Mouse (Mus musculus) embryonic facial prominence, embryonic 10.5 days (tissue): ENCODE measurements around the gene Kif26a. TPM values are rescaled to one million over a fixed set of nuclear protein-coding genes. Genes with fewer than 3 reads are reported as not detected.

ENCODE experiments used
- DNase-seq: peaks from one replicate; pipeline ENCODE4 v3.0.0-alpha.2; 2017; ENCODE audit warnings: low spot score
- H3K27ac ChIP-seq: fragments of 300-500 bp; sonication (generic); replicated peaks from 2 replicates; pipeline ENCODE4 v1.5.1; 2016; ENCODE audit warnings: mild to moderate bottlenecking
- H3K27me3 ChIP-seq: fragments of 300-500 bp; sonication (generic); replicated peaks from 2 replicates; pipeline ENCODE4 v1.6.1; 2016; ENCODE audit warnings: low read depth, mild to moderate bottlenecking; ENCODE audit not compliant: poor library complexity, severe bottlenecking
- H3K36me3 ChIP-seq: fragments of 300-500 bp; sonication (generic); replicated peaks from 2 replicates; pipeline ENCODE4 v1.6.1; 2016; ENCODE audit warnings: mild to moderate bottlenecking, moderate library complexity
- H3K4me1 ChIP-seq: fragments of 300-500 bp; sonication (generic); 2 replicates; pipeline ENCODE4 v1.6.1; 2016
- H3K4me3 ChIP-seq: fragments of 300-500 bp; sonication (generic); 2 replicates; pipeline ENCODE4 v1.5.1; 2016; ENCODE audit warnings: mild to moderate bottlenecking, moderate library complexity
- H3K9me3 ChIP-seq: fragments of 300-500 bp; sonication (generic); 2 replicates; pipeline ENCODE4 v1.6.1; 2016; ENCODE audit warnings: mild to moderate bottlenecking
- WGBS: fragments of 180-500 bp; shearing (Covaris S2); methylation state at CpG from one replicate; pipeline ENCODE4 v1.1.7; 2016; 5-methylcytosine and 5-hydroxymethylcytosine counted together
- polyA plus RNA-seq: library from polyadenylated mRNA; unstranded; fragments of >200 nt; fragmentation: Nextera tagmentation; extraction: Ambion mirVana; gene quantifications from 2 replicates; pipeline ENCODE4 v1.2.1, GENCODE M21; 2016

Gene Kif26a
- polyA plus RNA-seq, 1 experiment from 2014 or later, result 3.3 TPM

DNA sequence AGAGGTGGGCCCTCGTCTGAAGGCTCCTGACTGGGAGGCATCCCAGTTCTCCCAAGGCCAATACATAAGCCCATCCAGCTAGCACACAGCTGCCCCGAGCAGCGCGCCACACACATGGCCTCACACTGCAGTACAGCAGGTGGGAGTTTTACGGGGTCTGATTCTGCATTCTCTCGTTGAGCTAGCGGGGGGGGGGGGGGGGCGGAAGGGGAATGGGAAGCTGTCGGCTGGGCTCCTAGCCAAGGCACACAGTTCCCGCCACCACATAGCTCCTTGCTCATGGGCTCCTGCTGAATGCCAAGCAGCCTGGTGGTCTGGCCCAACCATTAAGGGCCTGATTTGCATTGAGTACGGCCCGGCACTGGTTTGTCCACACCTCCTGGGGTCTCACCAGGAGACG, 64.6 kb downstream of the Kif26a start:
- 74% methylated on average over 13 of the region's 13 CpGs for WGBS
- Histone ChIP-seq H3K27ac (no peak overlapping the region; the same call in 1 of the 2 replicates), H3K4me1 (peaks cover 50% of the 10 kb centered on the region), H3K9me3 (no peaks in the 10 kb centered on the region), H3K36me3 (no peaks in the 10 kb centered on the region), H3K4me3 (no peak overlapping the region), H3K27me3 (peaks cover 25% of the 10 kb centered on the region)
- no peak for DNase-seq

DNA sequence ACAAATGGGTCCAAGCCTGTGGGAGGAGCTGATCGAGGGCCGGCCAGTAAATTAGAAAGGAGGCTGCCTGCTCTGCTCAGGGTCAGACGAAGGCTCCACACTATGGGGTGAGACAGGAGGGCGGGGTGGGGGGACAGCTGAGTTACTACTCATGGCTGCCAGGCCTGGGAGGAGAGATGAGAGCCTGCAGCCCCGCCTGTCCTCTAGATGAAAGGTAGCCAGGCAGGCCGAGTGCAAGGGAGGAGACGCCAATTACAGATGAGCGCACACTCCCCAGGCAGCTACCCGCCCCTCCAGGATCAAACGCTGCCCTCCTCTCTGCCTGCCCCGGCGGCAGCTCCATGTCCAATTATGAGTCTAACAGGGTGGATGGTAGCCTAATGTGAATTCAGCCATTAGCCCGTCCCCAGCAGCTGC, 68.4 kb downstream of the Kif26a start:
- 23% methylated on average over 13 of the region's 13 CpGs for WGBS
- Histone ChIP-seq H3K4me1 (peaks cover 55% of the 10 kb centered on the region), H3K4me3 (no peak overlapping the region), H3K36me3 (no peaks in the 10 kb centered on the region), H3K9me3 (no peaks in the 10 kb centered on the region), H3K27me3 (peaks cover 41% of the 10 kb centered on the region), H3K27ac (peak overlapping the region; percentile 31)
- DNase-seq, result peak; percentile 35

DNA sequence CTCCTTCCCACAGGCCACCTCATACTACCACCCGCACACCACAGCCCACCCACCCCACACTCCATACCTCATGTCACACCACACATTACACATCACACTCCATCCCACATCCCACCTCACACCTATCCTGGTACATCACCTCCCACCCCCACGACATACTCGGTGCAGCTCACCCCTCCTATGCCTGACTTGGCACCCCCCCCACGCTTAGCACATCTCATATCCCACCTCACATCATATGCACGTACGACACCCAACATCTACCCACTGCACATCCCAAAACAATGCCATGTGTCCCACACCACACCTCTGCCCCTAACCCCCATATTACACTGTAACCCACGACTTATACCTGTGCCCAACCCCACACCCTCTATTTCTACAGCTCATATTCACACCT, 69.5 kb downstream of the Kif26a start:
- peaks cover 48% of the 10 kb centered on the region for H3K4me1 ChIP-seq
- DNase-seq, result no peak
- no peaks in the 10 kb centered on the region for H3K9me3 ChIP-seq
- H3K27ac ChIP-seq, result no peak overlapping the region
- H3K4me3 ChIP-seq, result no peak overlapping the region
- peaks cover 36% of the 10 kb centered on the region for H3K27me3 ChIP-seq
- WGBS, result 88% methylated on average over 7 of the region's 7 CpGs
- H3K36me3 ChIP-seq, result no peaks in the 10 kb centered on the region

DNA sequence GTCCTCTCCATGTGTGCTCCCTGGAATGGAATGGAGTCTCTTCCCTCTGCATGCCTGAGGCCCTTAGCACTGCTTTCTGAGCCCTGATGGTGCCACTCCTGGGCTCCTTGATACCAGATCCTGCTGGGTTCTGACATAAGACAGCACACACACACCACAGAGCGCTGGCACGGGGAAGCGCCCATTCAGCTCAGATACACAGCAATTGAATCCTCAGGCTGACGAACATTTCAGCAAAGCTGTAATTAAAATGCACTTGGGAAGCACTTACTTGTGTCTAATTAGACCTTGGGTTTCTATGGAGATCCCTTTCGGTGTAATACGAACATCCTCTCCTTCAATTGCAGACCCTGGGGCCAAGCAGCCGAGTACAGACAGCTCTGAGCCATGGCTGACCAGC, 71.0 kb downstream of the Kif26a start:
- Histone ChIP-seq H3K27me3 (peaks cover 30% of the 10 kb centered on the region), H3K4me1 (peaks cover 59% of the 10 kb centered on the region), H3K36me3 (no peaks in the 10 kb centered on the region), H3K9me3 (no peaks in the 10 kb centered on the region), H3K4me3 (no peak overlapping the region), H3K27ac (peak overlapping the region; percentile 8; the same call in 1 of the 2 replicates)
- no peak for DNase-seq
- 53% methylated on average over 7 of the region's 7 CpGs for WGBS

DNA sequence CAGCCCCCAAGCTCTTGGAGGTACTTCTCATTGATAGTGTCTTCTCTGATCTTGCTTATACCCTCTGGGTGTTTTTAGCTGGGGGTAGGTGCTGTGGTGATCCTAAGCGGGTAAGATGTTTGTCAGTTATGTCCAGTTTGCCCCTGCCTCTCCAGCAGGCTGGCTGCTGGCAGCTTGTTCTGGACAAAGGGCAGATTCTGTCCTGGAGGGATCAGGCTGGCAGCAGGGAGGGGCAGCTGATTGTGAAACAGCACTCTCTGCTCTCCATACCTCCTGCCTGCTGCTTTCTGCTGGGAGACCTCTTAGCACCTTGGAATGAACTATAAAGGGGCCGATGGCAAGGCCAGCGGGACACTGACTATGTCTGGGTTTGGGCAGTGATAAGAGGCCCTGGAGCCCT, 71.7 kb downstream of the Kif26a start:
- no peak for DNase-seq
- H3K36me3 ChIP-seq, result no peaks in the 10 kb centered on the region
- WGBS, result 79% methylated on average over 3 of the region's 3 CpGs
- peak overlapping the region; percentile 8 for H3K27ac ChIP-seq
- H3K27me3 ChIP-seq, result peaks cover 27% of the 10 kb centered on the region; the same call in 1 of the 2 replicates
- H3K4me1 ChIP-seq, result peaks cover 66% of the 10 kb centered on the region
- no peaks in the 10 kb centered on the region for H3K9me3 ChIP-seq
- H3K4me3 ChIP-seq, result no peak overlapping the region

DNA sequence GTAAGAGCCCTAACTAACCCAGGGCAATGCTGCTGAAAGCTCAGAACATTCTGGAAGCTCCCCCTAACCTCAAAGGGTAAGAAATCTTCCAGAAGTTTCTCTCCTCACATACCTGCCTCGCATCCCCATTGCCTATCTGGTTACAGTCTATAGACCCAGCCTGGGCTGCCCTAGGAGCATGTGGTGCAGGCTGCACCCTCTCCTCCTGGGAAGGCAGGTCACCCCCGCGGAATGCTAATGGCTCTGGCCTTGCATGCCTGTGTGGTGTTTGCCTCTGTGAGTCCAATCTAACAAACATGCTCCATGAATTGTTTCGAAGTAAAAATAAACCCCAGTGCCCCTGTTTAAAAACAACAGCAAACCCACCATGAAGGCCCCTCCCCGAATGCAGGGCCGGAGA, 75.3 kb downstream of the Kif26a start:
- Histone ChIP-seq H3K27ac (peak overlapping the region; percentile 36; the same call in 1 of the 2 replicates), H3K36me3 (no peaks in the 10 kb centered on the region), H3K4me1 (peaks cover 81% of the 10 kb centered on the region), H3K4me3 (no peak overlapping the region), H3K9me3 (no peaks in the 10 kb centered on the region), H3K27me3 (peaks cover 28% of the 10 kb centered on the region)
- no peak for DNase-seq
- WGBS, result 73% methylated on average over 6 of the region's 6 CpGs

DNA sequence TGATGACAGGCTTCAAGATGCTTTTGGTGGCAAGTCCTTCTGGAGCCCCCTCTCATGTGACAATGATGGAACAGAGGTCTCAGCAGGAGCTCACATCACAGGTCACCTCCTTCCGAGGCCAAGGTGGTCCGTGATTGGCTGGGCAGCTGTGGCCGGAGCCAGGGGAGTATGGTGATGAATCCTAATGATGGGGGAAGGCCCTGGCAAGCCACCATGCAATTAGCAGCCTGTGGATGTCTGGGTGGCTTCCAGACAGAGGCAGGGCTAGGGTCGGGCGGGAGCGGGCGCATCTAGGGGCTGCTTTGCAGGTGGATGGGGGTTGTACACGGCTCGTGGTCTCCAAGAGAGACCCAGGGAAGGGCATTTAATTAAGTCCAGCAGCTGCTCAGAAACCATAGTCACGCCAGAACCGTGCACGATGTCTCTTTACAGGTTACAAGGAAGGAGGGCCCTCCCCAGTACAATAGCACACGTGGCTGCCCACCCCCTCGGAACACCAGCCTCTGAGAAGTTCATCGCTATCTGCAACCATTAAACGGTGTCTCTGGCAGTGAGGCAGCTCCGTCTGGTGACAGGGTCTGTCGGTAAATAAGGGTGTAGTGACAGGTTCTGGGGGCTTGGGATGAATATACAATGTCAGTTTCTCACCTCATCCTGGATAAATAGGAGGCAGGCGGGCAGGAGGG, 75.9 kb downstream of the Kif26a start:
- WGBS, result 48% methylated on average over 19 of the region's 19 CpGs
- no peak overlapping the region for H3K4me3 ChIP-seq
- DNase-seq, result peak; percentile 49
- H3K27me3 ChIP-seq, result peaks cover 28% of the 10 kb centered on the region
- no peaks in the 10 kb centered on the region for H3K9me3 ChIP-seq
- no peaks in the 10 kb centered on the region for H3K36me3 ChIP-seq
- H3K4me1 ChIP-seq, result peaks cover 76% of the 10 kb centered on the region
- peak overlapping the region; percentile 36 for H3K27ac ChIP-seq

DNA sequence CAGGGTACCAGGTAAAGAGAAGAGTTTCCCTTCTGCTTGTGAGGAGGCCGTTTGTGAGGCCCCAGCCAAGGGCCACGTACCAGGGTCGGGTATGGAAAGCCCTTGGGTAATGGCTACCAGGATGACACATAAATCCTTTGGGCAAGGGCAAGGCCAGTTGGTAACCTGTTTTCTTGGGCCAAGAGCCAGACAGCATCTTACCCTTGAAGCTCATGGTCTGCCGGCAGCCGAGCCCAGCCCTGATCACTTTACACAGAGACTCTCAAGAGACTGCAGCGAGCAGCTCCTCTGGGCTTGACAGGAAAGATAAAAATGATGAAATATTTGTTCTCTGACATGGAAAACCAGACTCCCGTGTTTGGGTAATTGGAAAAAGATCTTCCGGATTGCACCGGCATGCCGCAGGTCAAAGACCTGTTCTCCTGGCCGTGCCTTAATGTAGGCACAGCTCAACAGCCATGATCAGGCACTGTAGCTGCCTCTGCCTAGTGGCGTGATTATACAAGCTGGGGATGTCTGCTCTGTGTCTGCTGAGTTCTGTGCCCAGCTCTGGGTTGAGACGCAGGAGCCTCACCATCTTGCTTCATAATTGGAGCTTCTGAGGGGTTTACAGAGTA, 77.8 kb downstream of the Kif26a start:
- Histone ChIP-seq H3K4me1 (peaks cover 65% of the 10 kb centered on the region), H3K36me3 (no peaks in the 10 kb centered on the region), H3K4me3 (no peak overlapping the region), H3K9me3 (no peaks in the 10 kb centered on the region), H3K27me3 (peaks cover 16% of the 10 kb centered on the region), H3K27ac (no peak overlapping the region; the same call in 1 of the 2 replicates)
- WGBS, result 79% methylated on average over 13 of the region's 13 CpGs
- DNase-seq, result no peak

DNA sequence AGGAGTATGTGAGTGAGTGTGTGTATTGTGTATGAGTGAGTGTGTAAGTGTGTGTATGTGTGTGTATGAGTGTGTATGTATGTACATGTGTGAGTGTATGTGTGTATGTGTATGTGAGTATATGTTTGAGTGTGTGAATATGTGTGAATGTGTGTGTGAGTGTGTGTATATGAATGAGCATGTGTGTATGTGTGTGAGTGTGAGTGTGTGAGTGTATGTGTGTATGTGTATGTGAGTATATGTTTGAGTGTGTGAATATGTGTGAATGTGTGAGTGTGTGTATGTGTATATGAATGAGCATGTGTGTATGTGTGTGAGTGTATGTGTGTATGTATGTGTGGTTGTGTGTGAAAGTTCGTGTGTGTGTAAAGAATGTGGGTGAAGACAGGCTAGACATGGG, 80.2 kb downstream of the Kif26a start:
- Histone ChIP-seq H3K27ac (no peak overlapping the region), H3K9me3 (no peaks in the 10 kb centered on the region), H3K4me3 (no peak overlapping the region), H3K27me3 (peaks cover 14% of the 10 kb centered on the region), H3K36me3 (no peaks in the 10 kb centered on the region), H3K4me1 (peaks cover 62% of the 10 kb centered on the region)
- DNase-seq, result no peak
- 76% methylated on average over 1 of the region's 1 CpGs for WGBS

DNA sequence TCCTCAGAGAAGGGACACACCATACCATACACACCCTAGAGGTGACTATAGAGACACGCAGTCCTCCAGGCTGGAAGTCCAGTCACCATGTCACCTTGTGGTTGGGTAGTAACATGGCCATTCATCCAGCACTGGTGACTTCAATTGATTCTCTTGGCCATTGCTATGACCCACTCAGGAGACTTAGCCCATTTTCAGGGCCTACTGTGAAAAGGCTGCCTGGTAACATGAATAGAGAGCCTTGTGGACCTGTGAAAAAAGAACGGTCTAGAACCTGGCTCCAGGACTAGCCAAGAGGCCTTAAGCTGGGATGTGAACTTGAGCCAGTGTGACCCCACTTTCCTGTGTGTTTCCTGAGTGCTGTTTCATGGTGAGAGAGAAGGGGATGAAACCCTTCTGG, 80.6 kb downstream of the Kif26a start:
- Histone ChIP-seq H3K27ac (no peak overlapping the region), H3K27me3 (peaks cover 14% of the 10 kb centered on the region), H3K4me3 (no peak overlapping the region), H3K4me1 (peaks cover 61% of the 10 kb centered on the region), H3K9me3 (no peaks in the 10 kb centered on the region), H3K36me3 (no peaks in the 10 kb centered on the region)
- no peak for DNase-seq
- whole genome bisulfite sequencing, result 96% methylated on average over 2 of the region's 2 CpGs

DNA sequence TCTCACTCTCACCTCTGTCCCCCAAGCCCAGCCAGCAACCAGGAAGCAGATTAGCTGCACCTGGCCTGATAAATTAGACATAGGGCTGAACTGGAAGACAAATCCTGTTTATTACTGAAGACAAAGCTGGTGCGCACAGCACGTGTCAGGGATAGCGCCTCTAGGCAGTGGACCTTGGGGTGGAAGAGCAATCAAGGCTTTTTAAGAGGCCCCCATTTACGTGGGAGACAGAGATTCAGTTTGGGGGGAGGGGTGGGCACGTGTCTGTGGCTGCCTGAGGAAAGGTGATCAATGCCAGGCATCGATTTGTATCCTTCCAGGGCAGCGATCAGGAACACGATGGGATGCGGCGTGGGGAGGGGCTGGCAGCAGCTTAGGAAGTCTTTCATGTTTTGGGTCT, 83.1 kb downstream of the Kif26a start:
- Histone ChIP-seq H3K27me3 (0 out of 2 replicates have a peak, but pooled peaks cover 4% of the 10 kb centered on the region), H3K27ac (peak overlapping the region; percentile 66), H3K4me3 (no peak overlapping the region), H3K9me3 (no peaks in the 10 kb centered on the region), H3K4me1 (peaks cover 44% of the 10 kb centered on the region), H3K36me3 (no peaks in the 10 kb centered on the region)
- DNase-seq, result no peak
- 63% methylated on average over 10 of the region's 10 CpGs for WGBS

DNA sequence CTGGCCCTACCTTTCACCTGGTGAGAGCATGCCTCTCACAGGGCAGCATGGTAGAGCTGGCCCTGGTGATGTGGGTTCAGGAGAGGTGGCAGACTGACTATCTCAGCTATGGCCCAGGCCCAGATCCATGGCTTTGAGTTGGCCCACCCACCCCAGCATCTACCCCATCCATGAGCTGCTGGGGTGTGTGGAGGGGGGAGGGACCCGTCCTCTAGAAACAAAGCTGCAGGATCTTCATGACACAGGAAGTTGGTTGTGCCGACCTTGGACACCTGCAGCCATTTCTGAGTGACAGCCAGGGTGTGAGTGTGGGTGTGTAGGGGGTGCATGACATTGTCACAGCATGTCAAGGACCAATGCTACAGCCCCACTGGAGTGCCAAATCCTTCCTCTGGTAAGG, 84.2 kb downstream of the Kif26a start:
- WGBS, result 70% methylated on average over 2 of the region's 2 CpGs
- H3K27ac ChIP-seq, result no peak overlapping the region
- H3K4me1 ChIP-seq, result peaks cover 43% of the 10 kb centered on the region
- DNase-seq, result no peak
- H3K36me3 ChIP-seq, result no peaks in the 10 kb centered on the region
- H3K9me3 ChIP-seq, result no peaks in the 10 kb centered on the region
- no peak overlapping the region for H3K4me3 ChIP-seq
- no peaks in the 10 kb centered on the region for H3K27me3 ChIP-seq
